Mouse (Mus musculus) C2C12 (cell line): Measurements from ENCODE around the gene Rras2.

ENCODE experiments used
- CEBPB ChIP-seq: IDR thresholded peaks from one replicate; pipeline ENCODE4 v1.6.1; 2011; ENCODE audit warnings: low read depth, mild to moderate bottlenecking, control low read depth, moderate library complexity
- USF1 ChIP-seq: IDR thresholded peaks from one replicate; pipeline ENCODE4 v1.6.1; 2011; ENCODE audit warnings: low read depth, mild to moderate bottlenecking, control low read depth, moderate library complexity

DNA sequence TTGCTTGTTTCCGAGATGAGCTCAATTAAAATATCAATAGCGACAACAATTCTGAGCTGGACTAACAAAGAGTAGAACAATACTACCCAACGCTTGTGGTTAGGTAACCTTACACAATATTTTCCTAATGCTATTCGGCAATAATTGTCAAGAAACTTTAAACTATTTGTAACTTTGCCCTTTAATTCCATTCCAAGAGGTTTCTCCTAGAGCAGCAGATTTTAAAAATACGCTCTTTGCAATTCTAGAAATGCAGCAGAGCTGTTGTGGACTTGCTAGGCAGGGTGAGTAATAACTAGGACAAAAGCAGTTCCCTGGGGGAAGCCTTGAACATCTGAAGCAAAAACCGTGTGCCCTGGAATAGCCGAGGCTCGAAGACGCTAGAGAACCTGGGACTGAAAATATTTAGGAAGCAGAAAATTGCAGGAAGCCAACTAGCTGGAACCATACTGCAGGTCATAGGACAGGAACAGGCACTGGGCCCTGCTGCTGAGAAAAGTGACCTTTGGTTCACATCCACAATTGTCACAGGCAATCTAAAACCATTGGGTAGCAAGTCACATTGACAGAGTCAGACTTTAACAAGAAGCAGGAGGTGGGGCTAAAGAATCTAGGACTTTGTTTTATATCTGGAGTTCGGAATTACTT, 24.7 kb upstream of the Rras2 start:
- TF ChIP-seq USF1 (no peak), CEBPB (no peak)
